Mouse (Mus musculus) brown adipose tissue, adult 24 weeks (tissue): ENCODE data around the gene Fam161b. TPM values are rescaled to one million over a fixed set of nuclear protein-coding genes. Genes with fewer than 3 reads are reported as not detected.

Experiments
- H3K27ac ChIP-seq: fragments of 200-500 bp; replicated peaks from 2 replicates; pipeline ENCODE4 v1.5.1; 2012; ENCODE audit warnings: low read depth, mild to moderate bottlenecking, low read length
- H3K4me1 ChIP-seq: fragments of 200-500 bp; 2 replicates; pipeline ENCODE4 v1.6.1; 2012; ENCODE audit warnings: low read length, mixed read lengths; ENCODE audit not compliant: control insufficient read depth, insufficient read depth, insufficient read length
- H3K4me3 ChIP-seq: fragments of 200-500 bp; 2 replicates; pipeline ENCODE4 v1.5.1; 2012; ENCODE audit warnings: low read depth, mild to moderate bottlenecking, low read length, moderate library complexity; ENCODE audit not compliant: insufficient read depth
- polyA plus RNA-seq: library from polyadenylated mRNA; stranded (reverse); fragments of >200 nt; gene quantifications from 2 replicates; pipeline ENCODE4 v1.2.4, GENCODE M21; 2012; ENCODE audit not compliant: missing spikeins, insufficient read depth, insufficient read length

The Fam161b gene
- polyA plus RNA-seq, 1 experiment = 4.3 TPM

GRCm38 (mm10) chr12:84336963-84337625 lies 24.5 kb downstream of the Fam161b start:
- Histone ChIP-seq H3K4me1 (no peaks in the 10 kb centered on the region), H3K4me3 (no peak overlapping the region), H3K27ac (no peak overlapping the region)

- H3K4me3 ChIP-seq = no peak overlapping the region
- no peak overlapping the region for H3K27ac ChIP-seq
- no peaks in the 10 kb centered on the region for H3K4me1 ChIP-seq
Observed at GRCm38 (mm10) chr12:84327111-84327512, 34.5 kb downstream of the Fam161b start.

- Histone ChIP-seq H3K4me3 (peak within 1 kb of the TSS; percentile 84), H3K4me1 (no peaks in the 10 kb centered on the region), H3K27ac (peak within 1 kb of the TSS; percentile 95)
Observed at GRCm38 (mm10) chr12:84316721-84317621, 44.7 kb downstream of the Fam161b start, which contains the start of gene Zfp410. Gene Zfp410, plus strand, starts transcription at chr12:84316852.

GRCm38 (mm10) chr12:84316006-84316405 lies 45.6 kb downstream of the Fam161b start:
- no peaks in the 10 kb centered on the region for H3K4me1 ChIP-seq
- peak overlapping the region; percentile 95 for H3K27ac ChIP-seq
- peak overlapping the region; percentile 84 for H3K4me3 ChIP-seq

- no peak overlapping the region for H3K27ac ChIP-seq
- no peak overlapping the region for H3K4me3 ChIP-seq
- H3K4me1 ChIP-seq = no peaks in the 10 kb centered on the region
Observed at GRCm38 (mm10) chr12:84311306-84311705, 50.3 kb downstream of the Fam161b start.

GRCm38 (mm10) chr12:84304554-84304953 lies 57.1 kb downstream of the Fam161b start:
- Histone ChIP-seq H3K4me1 (no peaks in the 10 kb centered on the region), H3K4me3 (no peak overlapping the region), H3K27ac (no peak overlapping the region)

GRCm38 (mm10) chr12:84304101-84304500 lies 57.5 kb downstream of the Fam161b start:
- Histone ChIP-seq H3K27ac (no peak overlapping the region), H3K4me1 (no peaks in the 10 kb centered on the region), H3K4me3 (no peak overlapping the region)

GRCm38 (mm10) chr12:84299265-84299664 lies 62.4 kb downstream of the Fam161b start:
- Histone ChIP-seq H3K4me3 (no peak overlapping the region), H3K27ac (no peak overlapping the region), H3K4me1 (no peaks in the 10 kb centered on the region)

- H3K4me3 ChIP-seq = no peak overlapping the region
- no peak overlapping the region for H3K27ac ChIP-seq
- H3K4me1 ChIP-seq = no peaks in the 10 kb centered on the region
Observed at GRCm38 (mm10) chr12:84297851-84298250, 63.8 kb downstream of the Fam161b start.

Other genes with a start within 250 kb of the Fam161b start
- gene Dnal1, start 247.5 kb downstream of the Fam161b start, polyA plus RNA-seq = 2.5 and 3.5 TPM in 2 replicates
- gene Pnma1, start 213.3 kb downstream of the Fam161b start, polyA plus RNA-seq = not detected in 2 replicates
- gene Elmsan1, start 143.0 kb downstream of the Fam161b start, polyA plus RNA-seq = 6.9 and 9.5 TPM in 2 replicates
- 253 and 299 TPM in 2 replicates for gene Ptgr2, start 76.6 kb downstream of the Fam161b start, polyA plus RNA-seq
- gene Zfp410, start 45.0 kb downstream of the Fam161b start, polyA plus RNA-seq = 11.5 and 15.7 TPM in 2 replicates
- 153 and 163 TPM in 2 replicates for gene Coq6, start 176 bp downstream of the Fam161b start, polyA plus RNA-seq
- 78.5 and 97.3 TPM in 2 replicates for gene Entpd5, start 47.2 kb upstream of the Fam161b start, polyA plus RNA-seq
- 11.5 and 16.1 TPM in 2 replicates for gene Bbof1, start 47.2 kb upstream of the Fam161b start, polyA plus RNA-seq
- 11.2 and 14.2 TPM in 2 replicates for gene Rnf113a2, start 55.4 kb upstream of the Fam161b start, polyA plus RNA-seq
- 442 and 528 TPM in 2 replicates for gene Aldh6a1, start 89.2 kb upstream of the Fam161b start, polyA plus RNA-seq
- gene Lin52, start 89.6 kb upstream of the Fam161b start, polyA plus RNA-seq = 13.7 and 19.7 TPM in 2 replicates
- not detected in 2 replicates for gene Vsx2, start 207.9 kb upstream of the Fam161b start, polyA plus RNA-seq